Mouse (Mus musculus) spleen, adult 2 months (tissue): ENCODE results near the gene Sidt1.

Source experiments
- CTCF ChIP-seq: fragments of 200-500 bp; IDR thresholded peaks from 2 replicates; pipeline ENCODE4 v1.5.1; 2011; ENCODE audit warnings: mild to moderate bottlenecking, inconsistent platforms; ENCODE audit not compliant: insufficient read depth, insufficient read length, insufficient replicate concordance; ENCODE audit errors: extremely low read depth
- POLR2A ChIP-seq: fragments of 200-500 bp; IDR thresholded peaks from 2 replicates; pipeline ENCODE4 v1.6.1; 2011; ENCODE audit warnings: low read depth, low read length, inconsistent platforms

GRCm38 (mm10) chr16:44365522-44365921 is 32.5 kb upstream of the Sidt1 start:
- TF ChIP-seq CTCF (no peak), POLR2A (no peak)
